Mouse (Mus musculus) kidney, embryonic 15.5 days (tissue): ENCODE measurements around the gene Prc1. TPM values are rescaled to one million over a fixed set of nuclear protein-coding genes. Genes with fewer than 3 reads are reported as not detected.

Source experiments
- ATAC-seq: fragments of 200-750 bp; cut with Nextera tagmentation; replicated peaks from 2 replicates; pipeline ENCODE4 v1.8.0; 2017; ENCODE audit warnings: moderate TSS enrichment; ENCODE audit not compliant: low FRiP score
- H3K27ac ChIP-seq: fragments of 300-500 bp; sonication (generic); 2 replicates; pipeline ENCODE4 v1.5.1; 2015; ENCODE audit warnings: mild to moderate bottlenecking, inconsistent platforms
- H3K27me3 ChIP-seq: fragments of 300-500 bp; sonication (generic); 2 replicates; pipeline ENCODE4 v1.6.1; 2015; ENCODE audit warnings: inconsistent platforms
- H3K36me3 ChIP-seq: fragments of 300-500 bp; sonication (generic); 2 replicates; pipeline ENCODE4 v1.6.1; 2015; ENCODE audit warnings: inconsistent platforms
- H3K4me1 ChIP-seq: fragments of 300-500 bp; sonication (generic); 2 replicates; pipeline ENCODE4 v1.6.1; 2015; ENCODE audit warnings: inconsistent platforms
- H3K4me2 ChIP-seq: fragments of 300-500 bp; sonication (generic); 2 replicates; pipeline ENCODE4 v1.6.1; 2015; ENCODE audit warnings: moderate library complexity, mild to moderate bottlenecking, inconsistent platforms
- H3K4me3 ChIP-seq: fragments of 300-500 bp; sonication (generic); replicated peaks from 2 replicates; pipeline ENCODE4 v1.5.1; 2015; ENCODE audit warnings: mild to moderate bottlenecking, inconsistent platforms
- H3K9ac ChIP-seq: fragments of 300-500 bp; sonication (generic); 2 replicates; pipeline ENCODE4 v1.6.1; 2015; ENCODE audit warnings: mild to moderate bottlenecking, inconsistent platforms
- H3K9me3 ChIP-seq: fragments of 300-500 bp; sonication (generic); replicated peaks from 2 replicates; pipeline ENCODE4 v1.6.1; 2016; ENCODE audit warnings: inconsistent platforms
- WGBS: fragments of 180-500 bp; shearing (Covaris S2); methylation state at CpG from one replicate; pipeline ENCODE4 v1.1.7; 2015; ENCODE audit warnings: mixed read lengths; 5-methylcytosine and 5-hydroxymethylcytosine counted together
- polyA plus RNA-seq: library from polyadenylated mRNA; unstranded; fragments of >200 nt; fragmentation: Nextera tagmentation; extraction: Ambion mirVana; gene quantifications from 2 replicates; pipeline ENCODE4 v1.2.1, GENCODE M21; 2015

The Prc1 gene
- polyA plus RNA-seq, result 137 and 150 TPM in 2 replicates

GRCm38 (mm10) chr7:80294062-80294763 is at the start of gene Prc1:
Gene Prc1, plus strand, starts transcription at chr7:80294450.
- H3K27me3 ChIP-seq, result no peaks in the 10 kb centered on the region
- H3K9ac ChIP-seq, result peak within 1 kb of the TSS; percentile 79
- peak; percentile 99 for ATAC-seq
- peak within 1 kb of the TSS; percentile 91 for H3K27ac ChIP-seq
- H3K9me3 ChIP-seq, result no peaks in the 10 kb centered on the region
- peak within 1 kb of the TSS; percentile 92 for H3K4me3 ChIP-seq
- H3K4me1 ChIP-seq, result peaks cover 31% of the 10 kb centered on the region
- H3K4me2 ChIP-seq, result peak within 1 kb of the TSS; percentile 77
- peaks cover 27% of the 10 kb centered on the region for H3K36me3 ChIP-seq
- under 1% methylated on average over 52 of the region's 52 CpGs for WGBS

- no peak overlapping the region for H3K4me3 ChIP-seq
- H3K9me3 ChIP-seq, result no peaks in the 10 kb centered on the region
- WGBS, result 96% methylated on average over 4 of the region's 4 CpGs
- ATAC-seq, result no peak
- H3K27ac ChIP-seq, result no peak overlapping the region
- peaks cover 14% of the 10 kb centered on the region for H3K36me3 ChIP-seq
- H3K27me3 ChIP-seq, result no peaks in the 10 kb centered on the region
- no peaks in the 10 kb centered on the region for H3K4me1 ChIP-seq
- H3K4me2 ChIP-seq, result no peak overlapping the region
- H3K9ac ChIP-seq, result no peak overlapping the region
Measured at GRCm38 (mm10) chr7:80244851-80245250, 49.4 kb upstream of the Prc1 start.

GRCm38 (mm10) chr7:80246148-80246721 is 48.0 kb upstream of the Prc1 start, which contains the start of gene Ttll13:
Gene Ttll13, plus strand, starts transcription at chr7:80246376.
- peak within 1 kb of the TSS; percentile 65 for H3K4me2 ChIP-seq
- peak within 1 kb of the TSS; percentile 78 for H3K27ac ChIP-seq
- H3K36me3 ChIP-seq, result 0 out of 2 replicates have a peak, but pooled peaks cover 4% of the 10 kb centered on the region
- H3K4me3 ChIP-seq, result peak within 1 kb of the TSS; percentile 55
- H3K9me3 ChIP-seq, result no peaks in the 10 kb centered on the region
- ATAC-seq, result peak; percentile 98
- H3K4me1 ChIP-seq, result no peaks in the 10 kb centered on the region
- under 1% methylated on average over 48 of the region's 48 CpGs for WGBS
- no peaks in the 10 kb centered on the region for H3K27me3 ChIP-seq
- H3K9ac ChIP-seq, result peak within 1 kb of the TSS; percentile 59

- peak overlapping the region; percentile 59; the same call in 1 of the 2 replicates for H3K9ac ChIP-seq
Measured at GRCm38 (mm10) chr7:80246859-80247258, 47.4 kb upstream of the Prc1 start.

GRCm38 (mm10) chr7:80252437-80252836 is 41.8 kb upstream of the Prc1 start:
- Histone ChIP-seq H3K27me3 (peaks cover 4% of the 10 kb centered on the region; the same call in 1 of the 2 replicates), H3K4me3 (no peak overlapping the region), H3K36me3 (no peaks in the 10 kb centered on the region), H3K4me1 (no peaks in the 10 kb centered on the region), H3K27ac (no peak overlapping the region), H3K4me2 (no peak overlapping the region), H3K9ac (no peak overlapping the region), H3K9me3 (no peaks in the 10 kb centered on the region)
- 74% methylated on average over 7 of the region's 7 CpGs for WGBS
- ATAC-seq, result no peak

More at GRCm38 (mm10) chr7:80246859-80247258, 47.4 kb upstream of the Prc1 start:
- Histone ChIP-seq H3K9me3 (no peaks in the 10 kb centered on the region), H3K36me3 (no peaks in the 10 kb centered on the region), H3K27me3 (no peaks in the 10 kb centered on the region), H3K4me3 (peak overlapping the region; percentile 55), H3K4me1 (no peaks in the 10 kb centered on the region), H3K27ac (peak overlapping the region; percentile 78; the same call in 1 of the 2 replicates), H3K4me2 (peak overlapping the region; percentile 65)
- ATAC-seq, result no peak
- whole genome bisulfite sequencing, result 68% methylated on average over 7 of the region's 7 CpGs

GRCm38 (mm10) chr7:80252886-80253285 is 41.4 kb upstream of the Prc1 start:
- H3K4me2 ChIP-seq, result no peak overlapping the region
- 86% methylated on average over 11 of the region's 11 CpGs for WGBS
- no peaks in the 10 kb centered on the region for H3K4me1 ChIP-seq
- H3K27me3 ChIP-seq, result peaks cover 4% of the 10 kb centered on the region; the same call in 1 of the 2 replicates
- H3K36me3 ChIP-seq, result no peaks in the 10 kb centered on the region
- no peak overlapping the region for H3K9ac ChIP-seq
- H3K9me3 ChIP-seq, result no peaks in the 10 kb centered on the region
- H3K27ac ChIP-seq, result no peak overlapping the region
- H3K4me3 ChIP-seq, result no peak overlapping the region
- ATAC-seq, result no peak

- no peak for ATAC-seq
- H3K27me3 ChIP-seq, result peaks cover 16% of the 10 kb centered on the region
- H3K4me1 ChIP-seq, result peaks cover 7% of the 10 kb centered on the region; the same call in 1 of the 2 replicates
- H3K27ac ChIP-seq, result no peak overlapping the region
- 75% methylated on average over 2 of the region's 2 CpGs for WGBS
- H3K9me3 ChIP-seq, result no peaks in the 10 kb centered on the region
- H3K4me2 ChIP-seq, result no peak overlapping the region
- H3K4me3 ChIP-seq, result no peak overlapping the region
- H3K9ac ChIP-seq, result no peak overlapping the region
- H3K36me3 ChIP-seq, result no peaks in the 10 kb centered on the region
Measured at GRCm38 (mm10) chr7:80255981-80256380, 38.3 kb upstream of the Prc1 start.

GRCm38 (mm10) chr7:80257706-80258105 is 36.5 kb upstream of the Prc1 start:
- H3K4me3 ChIP-seq, result no peak overlapping the region
- ATAC-seq, result no peak
- 73% methylated on average over 2 of the region's 2 CpGs for WGBS

GRCm38 (mm10) chr7:80260625-80261371 is 33.5 kb upstream of the Prc1 start, which contains the start of gene Ngrn:
Gene Ngrn, plus strand, starts transcription at chr7:80261215.
- Histone ChIP-seq H3K27ac (peak within 1 kb of the TSS; percentile 86), H3K9ac (peak within 1 kb of the TSS; percentile 92), H3K36me3 (peaks cover 28% of the 10 kb centered on the region), H3K4me3 (peak within 1 kb of the TSS; percentile 95), H3K4me2 (peak within 1 kb of the TSS; percentile 70), H3K4me1 (peaks cover 17% of the 10 kb centered on the region), H3K9me3 (no peaks in the 10 kb centered on the region), H3K27me3 (peaks cover 12% of the 10 kb centered on the region)
- ATAC-seq, result peak; percentile 90
- WGBS, result 25% methylated on average over 40 of the region's 40 CpGs

More at GRCm38 (mm10) chr7:80257706-80258105, 36.5 kb upstream of the Prc1 start:
- Histone ChIP-seq H3K4me1 (peaks cover 17% of the 10 kb centered on the region), H3K27me3 (peaks cover 16% of the 10 kb centered on the region), H3K9me3 (no peaks in the 10 kb centered on the region), H3K27ac (no peak overlapping the region), H3K9ac (no peak overlapping the region), H3K4me2 (no peak overlapping the region), H3K36me3 (no peaks in the 10 kb centered on the region)

GRCm38 (mm10) chr7:80261372-80261990 is 32.8 kb upstream of the Prc1 start:
- ATAC-seq, result no peak; the same call in 1 of the 2 replicates
- Histone ChIP-seq H3K36me3 (peaks cover 35% of the 10 kb centered on the region), H3K9me3 (no peaks in the 10 kb centered on the region), H3K27me3 (peaks cover 12% of the 10 kb centered on the region), H3K27ac (peak overlapping the region; percentile 86), H3K9ac (peak overlapping the region; percentile 92), H3K4me1 (peaks cover 17% of the 10 kb centered on the region), H3K4me2 (peak overlapping the region; percentile 70), H3K4me3 (peak overlapping the region; percentile 95)
- under 1% methylated on average over 32 of the region's 32 CpGs for WGBS

- WGBS, result 91% methylated on average over 12 of the region's 12 CpGs
- H3K4me2 ChIP-seq, result no peak overlapping the region
- no peaks in the 10 kb centered on the region for H3K9me3 ChIP-seq
- no peak overlapping the region for H3K4me3 ChIP-seq
- peaks cover 26% of the 10 kb centered on the region for H3K4me1 ChIP-seq
- H3K36me3 ChIP-seq, result peaks cover 44% of the 10 kb centered on the region
- H3K9ac ChIP-seq, result no peak overlapping the region
- H3K27me3 ChIP-seq, result peaks cover 5% of the 10 kb centered on the region
- H3K27ac ChIP-seq, result no peak overlapping the region
- ATAC-seq, result no peak
Measured at GRCm38 (mm10) chr7:80264606-80265005, 29.6 kb upstream of the Prc1 start.
